Mouse (Mus musculus) monocyte, adult 59 days (primary cell): ENCODE data around the gene Fkbp15. TPM values are rescaled to one million over a fixed set of nuclear protein-coding genes. Genes with fewer than 3 reads are reported as not detected.

Experiments
- total RNA-seq, 2 experiments: library from RNA; stranded (reverse); gene quantifications; one replicate each; pipeline ENCODE4 v1.2.4; 2023

Gene Fkbp15
- total RNA-seq: 100 to 1,000 TPM; 121 to 123 TPM

DNA sequence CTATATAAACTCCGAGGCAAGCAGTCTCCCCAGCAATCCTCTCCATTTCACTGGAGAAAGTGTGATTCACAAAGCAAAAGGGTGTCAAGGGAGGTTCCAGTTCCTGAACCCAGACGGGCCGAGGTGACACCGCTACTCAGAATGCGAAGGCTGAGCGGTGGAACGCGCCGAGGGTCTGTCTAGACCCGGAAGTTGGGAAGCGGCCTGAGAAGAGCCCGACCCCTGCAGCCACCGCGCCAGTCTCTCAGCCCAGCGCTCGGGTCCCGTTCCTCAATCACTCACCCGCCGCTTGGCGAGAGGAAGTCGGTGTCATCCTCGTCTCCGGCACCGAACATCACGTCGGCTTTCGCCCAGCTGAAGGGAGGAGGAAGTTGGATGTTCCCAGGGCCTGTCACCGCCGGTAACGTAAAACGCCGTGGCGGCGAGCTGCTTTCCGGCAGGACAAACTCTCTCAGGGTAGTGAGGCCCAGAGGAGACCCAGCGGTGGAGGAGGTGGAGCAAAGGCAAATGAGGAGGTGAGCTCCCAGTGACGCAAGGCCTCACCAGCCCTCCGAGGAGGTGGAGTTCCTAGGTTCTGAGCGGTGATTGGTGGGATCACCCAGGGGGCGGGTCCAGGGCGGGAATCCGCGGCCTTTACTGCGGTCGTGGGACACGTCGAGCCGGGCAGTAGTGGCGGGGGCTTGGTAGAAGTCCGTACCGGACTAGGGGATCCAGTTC lies at the start of gene Fkbp15, which contains the start of gene Slc31a1:
Gene Fkbp15, minus strand, starts transcription at position 461 of the 717 bp plus-strand sequence.
Gene Slc31a1, plus strand, starts transcription at position 640 of the 717 bp plus-strand sequence.

DNA sequence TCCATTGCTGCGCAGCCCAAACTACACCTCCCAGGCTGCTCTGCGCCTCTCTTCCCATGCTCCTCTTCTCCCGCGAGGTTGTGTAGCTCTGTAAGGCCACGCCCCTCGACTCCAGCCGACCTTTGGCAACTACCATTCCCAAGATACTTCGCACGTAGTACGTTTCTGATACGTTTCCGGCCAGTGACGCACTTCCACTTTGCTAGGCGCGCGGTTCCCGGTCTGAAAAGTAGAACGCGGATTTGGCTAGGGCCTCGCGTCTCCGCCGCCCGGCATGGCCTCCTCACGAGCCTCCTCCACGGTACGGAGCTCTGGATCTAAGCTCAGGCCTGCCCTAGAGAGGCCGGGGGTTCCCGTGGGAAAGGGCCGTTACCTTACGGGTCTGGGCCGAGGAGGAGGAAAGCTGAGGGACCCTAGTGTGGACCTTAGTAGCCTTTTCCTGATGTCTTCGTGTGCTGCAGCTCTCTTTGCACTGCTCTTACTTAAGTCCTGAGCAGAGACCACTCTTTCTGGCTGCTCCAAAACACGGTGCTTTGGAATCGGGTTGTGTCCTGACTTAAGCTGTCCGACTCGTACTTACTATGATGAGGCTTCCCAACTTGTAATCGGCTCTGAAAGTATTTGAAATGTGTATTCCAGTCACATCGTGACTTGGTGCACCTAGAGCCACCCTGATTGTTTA lies 48.4 kb upstream of the Fkbp15 start, which contains the start of the genes Cdc26 and Prpf4:
Gene Cdc26, minus strand, starts transcription at position 42 of the 682 bp plus-strand sequence.
Gene Prpf4, plus strand, starts transcription at position 197 of the 682 bp plus-strand sequence.

DNA sequence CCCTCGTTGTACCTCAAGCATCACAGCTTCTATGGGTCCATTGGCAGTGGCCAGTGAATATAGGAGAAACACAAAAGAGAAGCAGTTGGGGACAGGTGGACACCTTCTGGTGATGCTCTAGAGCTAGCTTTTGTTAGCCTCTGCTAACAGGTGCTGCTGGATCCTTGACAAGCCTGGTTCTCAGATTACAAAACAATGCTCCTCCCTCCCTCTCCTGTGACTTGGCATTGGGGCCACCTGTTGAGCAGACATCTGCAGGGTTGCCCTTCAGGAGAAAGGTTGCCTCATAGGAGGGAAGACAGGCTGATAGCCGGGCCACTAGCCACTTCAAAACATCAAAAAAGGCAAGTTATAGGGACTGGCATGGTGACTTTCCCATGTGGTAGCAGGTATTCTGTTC lies 98.1 kb downstream of the Fkbp15 start, which contains the start of gene Slc31a2:
Gene Slc31a2, plus strand, starts transcription at position 287 of the 400 bp plus-strand sequence.

Other genes with a start within 250 kb of the Fkbp15 start
- not detected for gene Mup21, start 209.7 kb downstream of the Fkbp15 start, total RNA-seq
- under 1 TPM; 0.27 to 0.47 TPM for gene Zfp37, start 129.5 kb downstream of the Fkbp15 start, total RNA-seq
- 10 to 100 TPM; 26.6 to 30.2 TPM for gene Slc31a2, start 98.0 kb downstream of the Fkbp15 start, total RNA-seq
- gene Slc31a1, start 179 bp upstream of the Fkbp15 start, total RNA-seq: 10 to 100 TPM; 18.6 to 19.1 TPM
- gene Cdc26, start 48.1 kb upstream of the Fkbp15 start, total RNA-seq: 10 to 100 TPM; 38.6 to 45.0 TPM
- 10 to 100 TPM in 1 of 2 experiments, 1 to 10 TPM in 1; 9.7 to 11.4 TPM for gene Prpf4, start 48.2 kb upstream of the Fkbp15 start, total RNA-seq
- not detected for gene Rnf183, start 74.7 kb upstream of the Fkbp15 start, total RNA-seq
- gene Wdr31, start 110.3 kb upstream of the Fkbp15 start, total RNA-seq: not detected
- not detected for gene Bspry, start 119.5 kb upstream of the Fkbp15 start, total RNA-seq
- under 1 TPM in 1 of 2 experiments, not detected in 1; 0.55 TPM for gene Hdhd3, start 142.9 kb upstream of the Fkbp15 start, total RNA-seq
- 1 to 10 TPM; 5.2 to 5.7 TPM for gene Alad, start 159.4 kb upstream of the Fkbp15 start, total RNA-seq
- gene Pole3, start 164.5 kb upstream of the Fkbp15 start, total RNA-seq: 10 to 100 TPM; 13.4 to 14.9 TPM
- gene 4933430I17Rik, start 164.8 kb upstream of the Fkbp15 start, total RNA-seq: not detected
- 100 to 1,000 TPM; 116 to 122 TPM for gene Rgs3, start 199.3 kb upstream of the Fkbp15 start, total RNA-seq